Mouse (Mus musculus): ENCODE results near the gene Gstm4. TPM values are rescaled to one million over a fixed set of nuclear protein-coding genes. Genes with fewer than 3 reads are reported as not detected.

Gene Gstm4
- 10 to 100 TPM; 10.9 to 12.1 TPM for total RNA-seq (2021)
- long read RNA-seq, experiment 1, transcript Gstm4-201 (8 exons, 1,707 nt) = major isoform, 9 of 20 reads
- long read RNA-seq, experiment 1, partial matches to known transcripts = 0 of 20 reads
- long read RNA-seq, experiment 1, other reads (novel, unspliced or antisense) = 10 of 20 reads
- long read RNA-seq, experiment 2, partial matches to known transcripts = 0 of 24 reads
- long read RNA-seq, experiment 2, other reads (novel, unspliced or antisense) = 18 of 24 reads

DNA sequence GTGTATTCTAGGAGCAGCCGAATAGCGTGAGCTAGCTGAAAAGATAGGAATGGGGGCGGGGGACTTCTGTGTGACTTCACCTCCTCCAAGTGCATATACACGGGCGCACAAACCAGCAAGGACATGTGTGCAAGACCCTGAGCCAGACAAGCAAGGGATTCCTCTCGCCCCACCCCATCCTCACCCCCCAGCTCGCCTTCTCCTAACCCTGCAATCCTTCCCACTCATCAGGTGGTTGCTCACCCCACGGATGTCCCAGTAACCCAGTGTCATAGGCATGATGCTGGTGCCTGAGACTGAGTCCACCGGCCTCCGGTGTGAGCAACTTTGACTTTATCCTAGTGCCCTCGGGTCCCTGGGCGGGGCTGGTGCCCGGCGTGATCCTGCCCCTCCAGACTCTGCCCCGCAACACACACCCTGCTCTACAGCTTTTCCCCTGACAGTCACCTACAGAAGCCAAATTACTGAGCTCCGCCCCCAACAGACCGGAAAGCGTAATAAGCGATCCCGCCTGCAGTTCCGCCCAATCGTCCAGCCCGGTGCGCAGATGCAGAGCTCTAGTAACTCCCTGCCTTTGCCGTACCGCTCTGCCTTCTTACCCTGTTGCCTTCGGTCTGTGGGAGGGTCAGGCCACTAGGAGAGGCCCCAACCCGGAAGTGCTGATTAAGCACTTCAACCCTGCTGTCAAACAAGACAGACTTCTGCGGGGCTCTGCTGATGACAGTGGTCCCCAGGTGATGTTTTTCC is at the start of gene Gstm4:
Gene Gstm4, minus strand, starts transcription at position 501 of the 747 bp plus-strand sequence.
- intact Hi-C loops (cut with DNase I) = loop anchor here (2.0 to 5.0 kb wide), 2 partner anchors 22 to 112 kb away; partner anchors contain the start of gene Gstm7
- TF ChIP-seq CTCF (IDR thresholded peaks at IDR 0.05) = no peak
- Histone ChIP-seq H3K27ac (peak within 1 kb of the TSS; percentile 92), H3K4me3 (peak within 1 kb of the TSS; percentile 70)
- DNase-seq = peak; percentile 93

DNA sequence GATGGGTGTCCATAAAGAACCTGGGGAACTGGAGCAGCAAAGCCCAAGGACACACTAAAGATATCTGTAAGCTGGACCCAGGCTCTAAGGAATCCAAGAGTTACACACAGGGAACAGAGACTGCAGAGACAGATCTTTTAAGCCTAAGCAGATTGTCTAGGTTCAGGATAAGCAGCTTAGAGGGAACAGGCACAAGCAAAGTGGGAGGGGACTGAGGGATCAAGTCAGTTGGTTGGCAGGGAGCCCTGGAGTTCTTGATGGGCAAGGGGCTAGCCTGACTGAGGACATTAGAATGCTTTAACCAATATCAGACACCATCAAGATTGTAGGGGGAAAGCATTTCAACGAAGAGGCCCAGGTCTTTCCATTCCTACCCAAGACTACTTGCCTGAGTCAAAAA is 49.5 kb upstream of the Gstm4 start:
- no peak for DNase-seq
- intact Hi-C loops (cut with DNase I) = no loop called here
- H3K27ac ChIP-seq = no peak overlapping the region
- H3K4me3 ChIP-seq = no peak overlapping the region
- no peak for TF ChIP-seq CTCF (IDR thresholded peaks at IDR 0.05)

DNA sequence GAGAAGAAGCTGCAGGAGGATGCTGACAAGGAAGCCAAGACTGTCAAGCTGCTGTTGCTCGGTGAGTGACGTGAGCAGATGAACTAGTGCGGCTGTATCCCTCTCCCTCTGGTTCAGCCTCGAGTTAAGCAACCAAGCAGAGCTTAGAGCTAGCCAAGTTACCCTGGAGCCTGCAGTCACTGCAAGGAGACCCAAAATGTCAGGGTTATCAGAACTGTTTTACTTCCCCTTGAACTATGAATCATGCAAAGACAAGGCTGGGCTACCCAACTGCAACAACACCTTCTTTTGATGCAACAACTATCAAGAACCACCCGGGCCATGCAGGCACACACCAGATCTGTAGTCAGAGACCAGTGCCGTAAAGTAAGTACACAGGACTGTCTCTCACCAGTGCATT is 48.6 kb upstream of the Gstm4 start:
- TF ChIP-seq CTCF (IDR thresholded peaks at IDR 0.05) = no peak
- intact Hi-C loops (cut with DNase I) = no loop called here
- Histone ChIP-seq H3K4me3 (no peak overlapping the region), H3K27ac (no peak overlapping the region)
- no peak for DNase-seq

DNA sequence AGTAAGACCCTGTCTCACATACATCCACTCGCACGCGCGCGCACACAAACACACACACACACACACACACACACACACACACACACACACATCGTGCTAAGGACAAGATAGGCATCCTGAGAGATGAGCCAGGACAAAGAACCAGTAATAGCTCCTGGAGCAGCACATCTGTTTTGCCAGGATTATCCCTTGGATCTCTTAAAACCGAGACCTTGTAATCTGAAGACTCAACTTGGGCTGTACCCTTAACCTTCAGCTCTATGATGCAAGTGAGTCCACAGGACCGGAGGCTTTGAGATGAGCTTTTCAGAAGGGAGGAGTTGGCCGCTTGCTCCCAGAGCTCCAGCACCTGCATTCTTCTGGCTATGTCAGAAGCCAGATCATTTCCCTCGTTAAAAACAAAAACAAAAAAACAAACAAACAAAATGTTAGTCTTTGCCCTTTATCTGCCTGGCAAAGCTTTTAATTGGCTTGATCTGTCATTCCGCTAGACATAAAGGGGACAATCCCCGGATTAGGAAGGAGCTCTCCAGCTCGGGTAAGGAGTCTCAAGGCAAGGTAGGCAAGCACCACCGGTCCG is 47.9 kb upstream of the Gstm4 start, which contains the start of gene Gnat2:
Gene Gnat2, plus strand, starts transcription at position 254 of the 580 bp plus-strand sequence.
- no peak within 1 kb of the TSS for H3K27ac ChIP-seq

DNA sequence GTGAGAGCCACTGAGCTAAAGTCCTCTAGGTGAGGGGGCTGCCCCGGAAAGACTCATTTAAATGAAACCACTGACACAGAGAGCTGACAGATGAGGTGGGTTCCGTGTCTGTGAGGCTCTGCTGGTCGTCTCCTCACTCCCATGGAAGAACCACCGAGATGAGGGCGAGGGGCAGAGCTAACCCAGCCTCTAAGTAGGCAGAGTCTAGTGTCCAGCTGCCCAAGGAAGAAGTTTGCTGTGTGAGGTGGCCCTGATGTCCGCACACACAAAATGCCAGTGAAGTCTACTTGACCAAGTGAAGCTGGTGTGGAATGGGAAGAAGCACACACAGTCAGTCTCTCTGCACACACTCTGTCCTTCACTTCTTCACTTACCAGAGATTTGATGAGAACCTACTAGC is 47.3 kb upstream of the Gstm4 start:
- intact Hi-C loops (cut with DNase I) = no loop called here
- TF ChIP-seq CTCF (IDR thresholded peaks at IDR 0.05) = no peak
- DNase-seq = no peak
- Histone ChIP-seq H3K27ac (no peak overlapping the region), H3K4me3 (no peak overlapping the region)

More for the DNA sequence above, 47.9 kb upstream of the Gstm4 start, which contains the start of gene Gnat2:
- H3K4me3 ChIP-seq = no peak within 1 kb of the TSS
- DNase-seq = no peak
- intact Hi-C loops (cut with DNase I) = no loop called here
- TF ChIP-seq CTCF (IDR thresholded peaks at IDR 0.05) = no peak

DNA sequence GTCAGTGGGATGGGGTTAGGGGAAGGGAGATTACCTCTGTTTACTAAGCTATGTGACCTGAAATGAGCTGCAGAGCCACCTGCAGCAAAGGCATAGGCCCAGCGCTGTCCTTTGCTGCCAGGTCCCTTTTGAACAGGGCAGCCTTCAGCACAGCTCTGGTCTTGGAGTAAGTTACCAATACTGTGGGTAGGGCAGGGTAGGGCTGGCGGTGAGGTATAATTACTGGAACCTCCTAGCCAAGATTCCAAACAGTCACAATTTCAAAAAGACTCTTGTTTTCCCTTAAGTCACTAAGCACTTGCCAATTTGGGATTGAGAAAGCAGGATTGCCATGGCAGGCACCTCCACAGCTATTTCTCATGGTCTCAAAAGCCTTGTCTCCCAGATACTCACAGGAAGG is 45.9 kb upstream of the Gstm4 start:
- intact Hi-C loops (cut with DNase I) = no loop called here
- Histone ChIP-seq H3K4me3 (no peak overlapping the region), H3K27ac (no peak overlapping the region)
- no peak for TF ChIP-seq CTCF (IDR thresholded peaks at IDR 0.05)
- no peak for DNase-seq

DNA sequence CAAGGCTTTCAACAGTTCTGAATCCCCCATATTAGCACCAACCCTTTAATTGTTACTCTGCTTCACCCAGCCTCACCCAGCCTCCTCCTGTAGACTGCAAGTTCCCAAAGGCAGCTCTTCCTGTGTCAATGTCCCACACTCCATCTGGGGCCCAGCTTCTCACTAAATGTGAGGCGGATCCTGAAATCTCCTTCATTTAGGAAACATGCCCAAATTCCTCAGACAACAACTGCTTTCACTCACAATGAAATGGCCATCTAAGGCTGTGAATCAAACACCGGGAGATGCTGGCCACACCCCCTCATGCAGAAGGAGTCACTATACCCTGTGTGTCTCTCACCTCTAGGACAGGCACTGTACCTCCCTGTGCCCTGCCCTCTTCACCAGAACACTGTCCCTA is 45.2 kb upstream of the Gstm4 start:
- Histone ChIP-seq H3K4me3 (no peak overlapping the region), H3K27ac (no peak overlapping the region)
- no peak for DNase-seq
- no peak for TF ChIP-seq CTCF (IDR thresholded peaks at IDR 0.05)
- intact Hi-C loops (cut with DNase I) = no loop called here

DNA sequence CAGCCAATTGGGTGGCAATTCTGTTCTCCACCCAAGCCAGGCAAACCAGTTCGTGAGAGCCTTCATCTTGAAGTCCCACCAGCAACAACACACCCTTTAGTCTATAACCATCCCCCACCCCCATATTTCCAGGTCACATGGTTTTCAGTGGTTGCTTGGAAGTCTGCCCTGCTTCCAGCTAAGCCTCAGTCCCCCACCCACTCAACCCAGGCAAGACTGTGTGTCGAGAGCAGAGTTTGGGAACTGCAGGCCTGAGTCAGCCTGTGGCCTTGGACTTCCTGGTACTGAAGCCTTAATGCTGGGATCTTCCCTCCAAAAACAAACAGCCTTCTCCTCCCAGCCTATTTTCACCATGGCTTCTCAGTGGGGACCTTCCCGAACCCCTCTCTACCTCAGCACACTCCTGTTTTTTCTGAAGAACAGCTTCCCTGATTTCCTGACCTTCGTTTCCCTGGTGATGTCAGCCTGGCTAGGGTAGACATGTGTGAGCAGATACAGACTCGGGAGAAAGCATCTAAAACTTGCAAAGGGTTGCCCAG is 44.2 kb upstream of the Gstm4 start:
- intact Hi-C loops (cut with DNase I) = no loop called here

DNA sequence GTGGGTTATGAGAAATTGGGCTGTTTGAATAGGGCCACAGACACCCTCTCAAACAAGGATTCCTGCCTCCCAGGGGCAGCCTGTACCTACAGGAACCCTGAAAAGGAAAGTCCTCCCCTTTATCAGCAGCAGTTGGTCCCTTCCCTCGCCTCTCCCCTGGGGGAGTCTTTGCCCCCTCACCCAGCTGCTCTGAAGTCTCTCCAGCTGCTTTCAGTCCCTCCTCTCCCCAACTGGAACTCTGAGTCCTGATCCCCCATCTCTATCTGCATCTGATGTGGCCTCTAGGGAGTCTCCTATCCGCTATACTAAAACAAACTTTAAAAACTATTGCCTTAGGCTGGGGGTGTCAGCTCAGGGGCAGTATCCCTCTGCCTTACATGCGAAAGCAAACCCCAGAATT is 42.6 kb upstream of the Gstm4 start:
- Histone ChIP-seq H3K27ac (peak overlapping the region; percentile 88), H3K4me3 (no peak overlapping the region)
- no peak for DNase-seq
- intact Hi-C loops (cut with DNase I) = no loop called here
- TF ChIP-seq CTCF (IDR thresholded peaks at IDR 0.05) = no peak

More for the DNA sequence above, 44.2 kb upstream of the Gstm4 start:
- Histone ChIP-seq H3K27ac (no peak overlapping the region), H3K4me3 (no peak overlapping the region)
- no peak for DNase-seq
- no peak for TF ChIP-seq CTCF (IDR thresholded peaks at IDR 0.05)

DNA sequence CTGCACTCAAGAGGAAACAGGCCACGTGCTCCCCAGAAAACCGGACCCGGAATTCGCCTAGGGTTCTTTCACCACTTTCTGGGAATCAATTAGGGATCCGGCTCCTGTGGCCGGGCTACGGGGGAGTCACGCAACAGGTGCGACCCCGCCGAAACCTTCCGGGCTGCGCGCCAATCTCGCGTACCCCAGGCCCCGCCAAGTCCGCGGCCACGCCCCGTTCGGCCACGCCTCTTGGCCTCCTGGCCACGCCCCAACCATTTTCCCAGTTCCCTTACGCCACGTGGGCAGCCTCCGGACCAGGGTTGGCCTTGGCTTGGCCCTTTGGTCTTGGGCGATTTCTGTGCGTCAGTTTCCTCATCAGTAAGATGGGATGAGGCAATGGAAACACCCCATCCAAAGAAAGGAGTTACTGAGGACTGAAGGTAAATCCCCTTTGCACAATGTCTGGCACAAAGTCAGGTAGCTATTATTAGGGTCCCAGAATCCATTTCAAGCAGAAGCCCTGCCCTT is 41.8 kb upstream of the Gstm4 start, which contains the start of gene Ampd2:
Gene Ampd2, minus strand, starts transcription at position 182 of the 510 bp plus-strand sequence.
- Histone ChIP-seq H3K4me3 (peak within 1 kb of the TSS; percentile 94), H3K27ac (peak within 1 kb of the TSS; percentile 88)
- intact Hi-C loops (cut with DNase I) = no loop called here
- DNase-seq = peak; percentile 91
- TF ChIP-seq CTCF (IDR thresholded peaks at IDR 0.05) = no peak

DNA sequence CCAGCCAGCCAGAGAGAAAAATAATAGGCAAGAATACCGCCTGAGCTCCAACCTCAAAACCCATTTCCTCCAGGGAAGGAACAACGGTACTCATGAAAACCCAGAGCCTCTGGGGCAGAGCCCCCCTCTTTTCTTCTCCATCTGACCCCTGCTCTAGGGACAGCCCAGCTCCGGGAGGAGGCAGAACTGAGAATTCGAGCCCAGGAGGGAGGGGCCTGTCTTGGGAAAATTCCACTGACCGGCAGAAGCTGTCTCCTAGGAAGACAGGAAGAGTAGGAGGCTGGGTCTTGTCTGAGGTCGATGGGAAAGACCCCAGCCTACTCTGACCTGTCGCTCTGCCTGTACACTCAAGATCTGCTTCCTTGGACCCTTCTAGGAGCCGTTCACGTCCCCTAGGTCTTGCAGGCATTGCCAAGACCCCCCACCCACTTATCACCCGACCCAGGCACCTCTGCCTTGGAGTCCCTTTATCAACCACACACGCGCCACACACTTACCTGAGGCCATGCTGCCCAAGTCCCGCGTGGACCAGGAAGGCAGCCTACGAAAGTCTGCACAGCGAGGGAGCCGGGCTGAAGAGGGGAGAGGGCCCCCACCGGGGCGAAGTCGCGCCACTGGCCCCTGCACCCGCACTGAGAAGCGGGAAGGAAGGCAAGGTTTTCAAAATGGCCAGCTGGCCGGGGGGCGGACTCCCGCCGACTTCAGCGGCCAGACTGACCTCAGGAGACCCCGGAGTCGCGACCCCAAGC is 41.2 kb upstream of the Gstm4 start:
- Histone ChIP-seq H3K4me3 (peak overlapping the region; percentile 94), H3K27ac (peak overlapping the region; percentile 88)
- intact Hi-C loops (cut with DNase I) = no loop called here
- no peak for TF ChIP-seq CTCF (IDR thresholded peaks at IDR 0.05)
- DNase-seq = peak; percentile 91

DNA sequence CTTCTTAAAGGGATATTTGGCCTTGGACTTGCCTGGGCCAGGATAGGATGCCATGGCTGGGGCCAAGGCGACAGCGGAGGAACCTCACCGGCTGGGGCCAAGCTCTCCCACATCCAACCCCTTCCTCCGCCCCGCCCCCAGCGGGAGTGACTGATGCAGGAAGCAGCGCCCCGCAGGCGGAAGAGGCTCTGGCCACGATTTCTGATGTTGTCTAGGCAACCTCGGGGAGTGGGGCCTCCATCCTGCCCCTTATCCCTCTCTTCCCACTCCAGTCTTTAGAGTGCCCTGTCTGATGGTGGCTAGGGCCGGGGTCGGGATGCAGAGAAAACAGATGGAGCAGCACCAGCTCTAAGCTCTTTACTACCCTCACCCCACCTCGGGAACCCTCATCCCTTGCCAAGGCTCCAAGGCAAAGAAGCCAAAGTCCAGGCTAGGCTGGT is 40.6 kb upstream of the Gstm4 start:
- intact Hi-C loops (cut with DNase I) = no loop called here
- TF ChIP-seq CTCF (IDR thresholded peaks at IDR 0.05) = peak; percentile 8; the same call in 1 of the 2 replicates
- peak overlapping the region; percentile 94 for H3K4me3 ChIP-seq
- peak; percentile 96 for DNase-seq
- peak overlapping the region; percentile 88 for H3K27ac ChIP-seq

All from gastrocnemius, adult 2 months (tissue).